Mouse (Mus musculus) activated CD4-positive, CD25-positive, alpha-beta regulatory T cell, adult 9 weeks (primary cell): ENCODE results near the gene Hoxb7. TPM values are rescaled to one million over a fixed set of nuclear protein-coding genes. Genes with fewer than 3 reads are reported as not detected.

ENCODE experiments used
- polyA plus RNA-seq: library from polyadenylated mRNA; unstranded; fragments of 100-300 nt; shearing (Covaris generic); gene quantifications from one replicate; pipeline ENCODE4 v1.2.1, GENCODE M21; 2017

The Hoxb7 gene
- not detected for polyA plus RNA-seq

GRCm38 (mm10) chr11:96285771-96286738 is at the start of gene Hoxb7:
Gene Hoxb7 (plus strand): TSS chr11:96286623.

DNA sequence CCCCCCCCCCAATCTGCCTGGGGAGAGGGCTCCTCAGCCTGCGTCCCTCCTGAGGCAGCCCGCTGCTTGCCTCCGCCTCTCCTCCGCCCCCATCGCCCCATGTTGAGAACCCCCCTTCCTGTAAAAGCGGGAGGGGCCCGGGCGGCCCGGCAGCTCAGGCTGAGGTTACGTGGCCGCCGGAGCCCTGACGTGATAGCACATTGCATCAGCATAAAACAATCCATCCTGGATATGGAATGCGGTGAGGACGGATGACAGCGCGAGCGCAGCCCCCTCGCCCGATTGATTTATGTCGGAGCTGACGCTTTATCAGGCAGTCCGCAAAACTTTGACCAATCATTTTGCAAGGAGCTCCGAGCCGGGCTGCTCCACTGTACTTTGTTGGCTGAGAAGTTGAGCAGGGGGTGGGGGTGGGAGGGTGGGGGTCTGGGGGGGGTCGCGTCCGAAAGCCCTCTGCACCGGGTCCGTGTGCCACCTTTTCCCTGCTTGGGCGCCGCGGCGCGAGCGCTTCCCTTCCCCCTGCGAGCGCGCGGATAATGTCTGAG is 15.4 kb upstream of the Hoxb7 start, which contains the start of gene Hoxb9:
TSS of gene Hoxb9 (plus strand) at position 462 of the 545 bp plus-strand sequence.

DNA sequence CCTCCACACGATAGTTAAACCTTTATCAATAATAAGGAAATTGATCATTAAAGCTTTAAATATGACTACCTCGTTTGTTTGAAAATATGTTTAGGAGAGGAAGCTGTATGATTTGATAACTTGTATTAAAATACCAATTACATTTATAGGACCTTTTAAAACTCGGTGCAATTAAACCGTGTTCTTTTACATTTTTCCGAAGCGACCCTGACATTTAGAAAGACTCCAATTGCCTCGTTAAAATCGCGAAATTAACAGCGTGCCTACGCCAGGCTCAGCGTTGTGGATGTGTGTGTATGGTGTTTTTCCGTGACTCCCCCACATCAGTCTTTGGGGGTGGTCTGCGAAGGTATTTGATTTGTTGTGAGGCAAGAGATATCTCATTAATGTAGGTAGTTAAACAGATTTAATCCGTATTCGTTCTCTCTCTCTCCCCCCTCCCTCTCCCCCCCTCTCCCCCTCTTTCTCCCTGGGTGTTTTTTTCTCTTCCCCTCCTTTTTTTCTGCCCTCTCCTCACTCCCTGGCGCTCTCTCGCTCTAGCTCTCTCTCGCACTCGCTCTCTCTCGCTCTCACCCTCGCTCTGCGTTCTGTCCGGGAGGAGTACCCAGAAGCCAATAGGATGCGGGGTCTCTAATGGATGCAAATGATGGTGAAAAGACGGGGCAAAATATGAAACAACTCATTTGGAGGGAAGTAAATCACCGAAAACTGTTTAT is 4.4 kb upstream of the Hoxb7 start, which contains the start of gene Hoxb8:
TSS of gene Hoxb8 (plus strand) at position 51 of the 716 bp plus-strand sequence.

GRCm38 (mm10) chr11:96291681-96292564 is 5.5 kb downstream of the Hoxb7 start, which contains the start of gene Hoxb6:
Gene Hoxb6 (plus strand): TSS chr11:96292476.

GRCm38 (mm10) chr11:96303151-96304099 is 17.0 kb downstream of the Hoxb7 start, which contains the start of gene Hoxb5:
Gene Hoxb5 (plus strand): TSS chr11:96303336.

GRCm38 (mm10) chr11:96317608-96318367 is 31.4 kb downstream of the Hoxb7 start, which contains the start of gene Hoxb4:
Gene Hoxb4 (plus strand): TSS chr11:96318267.

GRCm38 (mm10) chr11:96323154-96323553 is 36.7 kb downstream of the Hoxb7 start, which contains the start of gene Hoxb3:
Gene Hoxb3 (plus strand): TSS chr11:96323326.

Other genes with a start within 250 kb of the Hoxb7 start
- gene Ube2z, start 221.2 kb upstream of the Hoxb7 start, polyA plus RNA-seq: 8.9 TPM
- 339 TPM for gene Atp5g1, start 211.0 kb upstream of the Hoxb7 start, polyA plus RNA-seq
- gene Calcoco2, start 174.7 kb upstream of the Hoxb7 start, polyA plus RNA-seq: not detected
- not detected for gene Ttll6, start 152.8 kb upstream of the Hoxb7 start, polyA plus RNA-seq
- gene Hoxb13, start 92.3 kb upstream of the Hoxb7 start, polyA plus RNA-seq: not detected
- not detected for gene Hoxb9, start 15.2 kb upstream of the Hoxb7 start, polyA plus RNA-seq
- not detected for gene Hoxb8, start 4.7 kb upstream of the Hoxb7 start, polyA plus RNA-seq
- gene Hoxb6, start 5.9 kb downstream of the Hoxb7 start, polyA plus RNA-seq: not detected
- not detected for gene Hoxb5, start 16.7 kb downstream of the Hoxb7 start, polyA plus RNA-seq
- 0.17 TPM for gene Hoxb4, start 31.6 kb downstream of the Hoxb7 start, polyA plus RNA-seq
- not detected for gene Hoxb3, start 36.7 kb downstream of the Hoxb7 start, polyA plus RNA-seq
- gene Hoxb2, start 63.9 kb downstream of the Hoxb7 start, polyA plus RNA-seq: not detected
- not detected for gene Hoxb1, start 79.1 kb downstream of the Hoxb7 start, polyA plus RNA-seq
- 752 TPM for gene Skap1, start 178.0 kb downstream of the Hoxb7 start, polyA plus RNA-seq